Mouse (Mus musculus) lung, postnatal 0 days (tissue): Measurements from ENCODE around the gene BC037034. TPM values are rescaled to one million over a fixed set of nuclear protein-coding genes. Genes with fewer than 3 reads are reported as not detected.
"Not testable (repeated sequence)": the region's sequence is repeated elsewhere in the genome, so short reads cannot be mapped to it uniquely, and the experiment has no call there.

Experiments used
- ATAC-seq: fragments of 200-750 bp; cut with Nextera tagmentation; 2 replicates; pipeline ENCODE4 v1.8.0; 2017; ENCODE audit warnings: moderate library complexity
- DNase-seq: peaks from one replicate; pipeline ENCODE4 v3.0.0-alpha.2; 2016; ENCODE audit warnings: low spot score
- H3K27ac ChIP-seq: fragments of 300-500 bp; sonication (generic); 2 replicates; pipeline ENCODE4 v1.5.1; 2014; ENCODE audit warnings: antibody characterized with exemption, mild to moderate bottlenecking, low read length, mixed read lengths
- H3K27me3 ChIP-seq: fragments of 300-500 bp; sonication (generic); replicated peaks from 2 replicates; pipeline ENCODE4 v1.6.1; 2014; ENCODE audit warnings: low read length, mixed read lengths; ENCODE audit not compliant: insufficient read depth
- H3K36me3 ChIP-seq: fragments of 300-500 bp; sonication (generic); 2 replicates; pipeline ENCODE4 v1.6.1; 2014; ENCODE audit warnings: low read length, mixed read lengths; ENCODE audit not compliant: insufficient read depth
- H3K4me1 ChIP-seq: fragments of 300-500 bp; sonication (generic); 2 replicates; pipeline ENCODE4 v1.6.1; 2014; ENCODE audit warnings: antibody characterized with exemption, low read depth, low read length, mixed read lengths; ENCODE audit not compliant: insufficient read depth
- H3K4me2 ChIP-seq: fragments of 300-500 bp; sonication (generic); replicated peaks from 2 replicates; pipeline ENCODE4 v1.6.1; 2014; ENCODE audit warnings: low read depth, mild to moderate bottlenecking, low read length, moderate library complexity, mixed read lengths
- H3K4me3 ChIP-seq: fragments of 300-500 bp; sonication (generic); 2 replicates; pipeline ENCODE4 v1.5.1; 2014; ENCODE audit warnings: low read depth, low read length
- H3K9ac ChIP-seq: fragments of 300-500 bp; sonication (generic); replicated peaks from 2 replicates; pipeline ENCODE4 v1.6.1; 2014; ENCODE audit warnings: low read depth, mild to moderate bottlenecking
- H3K9me3 ChIP-seq: fragments of 300-500 bp; sonication (generic); 2 replicates; pipeline ENCODE4 v1.6.1; 2016; ENCODE audit warnings: low read length, mixed read lengths
- CTCF ChIP-seq: IDR thresholded peaks from 2 replicates; pipeline ENCODE4 v1.5.1; 2016; ENCODE audit warnings: antibody characterized with exemption, mild to moderate bottlenecking
- EP300 ChIP-seq: IDR thresholded peaks from 2 replicates; pipeline ENCODE4 v1.6.1; 2016; ENCODE audit warnings: antibody characterized with exemption, mild to moderate bottlenecking, control low read depth
- WGBS: fragments of 180-500 bp; shearing (Covaris S2); extraction: QIAGEN DNeasy Blood & Tissue Kit; methylation state at CpG from one replicate; pipeline ENCODE4 v1.1.7; 2014; 5-methylcytosine and 5-hydroxymethylcytosine counted together
- polyA plus RNA-seq: library from polyadenylated mRNA; unstranded; fragments of >200 nt; fragmentation: Nextera tagmentation; extraction: Ambion mirVana; gene quantifications from 2 replicates; pipeline ENCODE4 v1.2.1, GENCODE M21; 2015

BC037034 gene
- polyA plus RNA-seq, 1 experiment from 2014 or later, result 2.9 TPM

DNA sequence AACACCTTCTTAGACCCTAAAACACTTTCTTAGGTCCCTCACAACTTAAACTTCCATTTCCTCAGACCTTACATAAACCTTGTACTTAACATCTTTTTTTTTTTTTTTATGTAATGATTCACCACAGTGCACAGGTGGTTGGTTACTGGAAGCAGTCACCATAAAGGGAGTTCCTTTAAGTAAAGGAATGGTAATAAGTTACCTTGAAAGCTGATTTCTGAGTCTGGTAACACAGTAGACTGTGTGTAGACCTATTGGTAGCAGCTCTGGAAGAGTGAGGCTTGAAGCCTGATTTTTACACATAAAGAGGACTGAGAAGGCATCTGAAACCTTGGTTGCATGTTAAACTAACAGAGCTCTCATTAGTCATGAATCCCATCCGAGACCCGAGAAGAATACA, 44.0 kb downstream of the BC037034 start:
- H3K36me3 ChIP-seq, result no peaks in the 10 kb centered on the region
- no peak overlapping the region for H3K4me2 ChIP-seq
- H3K27me3 ChIP-seq, result no peaks in the 10 kb centered on the region
- H3K9ac ChIP-seq, result no peak overlapping the region
- H3K9me3 ChIP-seq, result no peaks in the 10 kb centered on the region
- H3K27ac ChIP-seq, result no peak overlapping the region
- H3K4me1 ChIP-seq, result no peaks in the 10 kb centered on the region
- DNase-seq, result no peak
- no peak for ATAC-seq
- TF ChIP-seq CTCF (no peak), EP300 (no peak)
- H3K4me3 ChIP-seq, result no peak overlapping the region
- WGBS, result 27% methylated on average over 2 of the region's 2 CpGs

DNA sequence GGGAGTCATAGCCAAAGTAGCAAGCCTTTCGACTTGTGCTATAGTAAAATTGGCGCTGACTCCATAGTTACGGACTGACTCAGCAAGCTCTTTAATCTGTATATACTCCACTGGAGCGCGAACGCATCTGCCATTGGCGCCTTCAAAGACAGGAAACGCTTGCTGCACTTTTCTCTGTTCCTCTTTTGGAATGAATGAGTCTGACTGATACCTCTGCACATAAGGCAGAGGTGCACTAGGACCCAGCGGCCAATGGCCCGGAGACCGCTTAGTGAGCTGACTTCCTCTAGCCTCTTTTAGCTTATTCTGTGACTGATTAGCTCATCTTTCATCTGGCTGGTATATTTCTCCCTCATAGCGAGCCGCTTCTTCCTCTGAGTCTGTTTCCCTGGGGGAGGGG, 47.2 kb downstream of the BC037034 start:
- H3K9me3 ChIP-seq, H3K36me3 ChIP-seq, H3K4me1 ChIP-seq, H3K9ac ChIP-seq, ATAC-seq, H3K27ac ChIP-seq, H3K4me2 ChIP-seq, H3K4me3 ChIP-seq, DNase-seq, H3K27me3 ChIP-seq: not testable (repeated sequence)
- 89% methylated on average over 13 of the region's 13 CpGs for WGBS

Other genes with a start within 250 kb of the BC037034 start
- gene Smok3a, start 242.8 kb downstream of the BC037034 start, polyA plus RNA-seq, result not detected in 2 replicates
- not detected in 2 replicates for gene Smok3b, start 242.6 kb downstream of the BC037034 start, polyA plus RNA-seq
- not detected in 2 replicates for gene Smok3c, start 210.8 kb downstream of the BC037034 start, polyA plus RNA-seq
- 8.1 and 8.2 TPM in 2 replicates for gene Zkscan1, start 178.9 kb downstream of the BC037034 start, polyA plus RNA-seq
- gene Zscan21, start 147.1 kb downstream of the BC037034 start, polyA plus RNA-seq, result 32.1 and 35.1 TPM in 2 replicates
- 11.4 and 12.3 TPM in 2 replicates for gene Zfp113, start 108.3 kb downstream of the BC037034 start, polyA plus RNA-seq
- 173 TPM in 2 replicates for gene Cops6, start 103.0 kb downstream of the BC037034 start, polyA plus RNA-seq
- gene Ap4m1, start 92.0 kb downstream of the BC037034 start, polyA plus RNA-seq, result 10.9 and 11.1 TPM in 2 replicates
- gene Mcm7, start 91.6 kb downstream of the BC037034 start, polyA plus RNA-seq, result 36.2 and 37.5 TPM in 2 replicates
- gene Taf6, start 76.6 kb downstream of the BC037034 start, polyA plus RNA-seq, result 37.5 and 41.1 TPM in 2 replicates
- gene Cnpy4, start 76.5 kb downstream of the BC037034 start, polyA plus RNA-seq, result 24.2 and 26.3 TPM in 2 replicates
- gene Mblac1, start 69.7 kb downstream of the BC037034 start, polyA plus RNA-seq, result 6.3 and 6.7 TPM in 2 replicates
- gene Nxpe5, start 38.1 kb downstream of the BC037034 start, polyA plus RNA-seq, result 0.05 and 0.11 TPM in 2 replicates
- gene Lamtor4, start 8.6 kb downstream of the BC037034 start, polyA plus RNA-seq, result 73.5 and 75.6 TPM in 2 replicates
- gene Gal3st4, start 8.8 kb upstream of the BC037034 start, polyA plus RNA-seq, result 0.84 and 1.2 TPM in 2 replicates
- 0.02 and 0.11 TPM in 2 replicates for gene Gm43720, start 15.9 kb upstream of the BC037034 start, polyA plus RNA-seq
- 2.0 and 2.7 TPM in 2 replicates for gene Gpc2, start 16.0 kb upstream of the BC037034 start, polyA plus RNA-seq
- 0.20 and 0.37 TPM in 2 replicates for gene Stag3, start 16.2 kb upstream of the BC037034 start, polyA plus RNA-seq
- 0.17 TPM in 1 of 2 replicates, not detected in the other for gene Pvrig, start 77.9 kb upstream of the BC037034 start, polyA plus RNA-seq
- gene Zfp157, start 177.4 kb upstream of the BC037034 start, polyA plus RNA-seq, result 15.4 and 15.8 TPM in 2 replicates